Comparison of ENCODE assay signal across 9 mouse cellular contexts in genomic region chr8:106137218-106137905, GRCm38 (mm10). TPM values are rescaled to one million over a fixed set of nuclear protein-coding genes. Genes with fewer than 3 reads are reported as not detected.
A peak's percentile ranks its signal among the peaks of the same experiment; 100 is the strongest.
DNase-seq lines count a peak whose midpoint lies in the region; ATAC-seq and TF ChIP-seq lines count a peak whose summit lies in the region.
"Had no signal": no experiment of that assay in that cellular context is flagged by ENCODE, and none has a peak within 500 bp of the region (broad histone marks: within the 10 kb centered on the region; RNA-seq: fewer than 3 reads in every experiment).

No protein-coding gene starts in this region.

- H3K36me3 ChIP-seq in G1E (replicated peaks): peaks cover 21% of the 10 kb centered on the region
- H3K36me3 ChIP-seq in hindbrain, embryonic 12.5 days: peaks cover 6% of the 10 kb centered on the region
- peaks cover 5% of the 10 kb centered on the region; the same call in 1 of the 2 replicates for H3K36me3 ChIP-seq in lung, embryonic 16.5 days (ENCODE audit: control insufficient read depth, insufficient read depth, low read length)

- H3K4me1 ChIP-seq in G1E (ENCODE audit: insufficient read depth, low read depth, low read length): peaks cover 42% of the 10 kb centered on the region
- peaks cover 29% of the 10 kb centered on the region for H3K4me1 ChIP-seq in hindbrain, embryonic 12.5 days
- H3K4me1 ChIP-seq in lung, embryonic 16.5 days (replicated peaks; ENCODE audit: control insufficient read depth, insufficient read depth, low read length): peaks cover 12% of the 10 kb centered on the region; the same call in 1 of the 2 replicates

- WGBS in hindbrain, embryonic 12.5 days: 4% methylated on average over 22 of the region's 22 CpGs
- 6% methylated on average over 22 of the region's 22 CpGs for WGBS in lung, embryonic 16.5 days

- H3K9me3 ChIP-seq in G1E (replicated peaks): no peaks in the 10 kb centered on the region; the same call in 1 of the 2 replicates
- H3K9me3 ChIP-seq in hindbrain, embryonic 12.5 days (replicated peaks): no peaks in the 10 kb centered on the region
- no peaks in the 10 kb centered on the region for H3K9me3 ChIP-seq in lung, embryonic 16.5 days (ENCODE audit: control insufficient read depth, low read length)

- H3K9ac ChIP-seq in hindbrain, embryonic 12.5 days: peak overlapping the region; percentile 46
- H3K9ac ChIP-seq in lung, embryonic 16.5 days (ENCODE audit: low read length): peak overlapping the region; percentile 68

- H3K4me3 ChIP-seq in G1E (ENCODE audit: low read depth, low read length): peak overlapping the region; percentile 63; the same call in 1 of the 2 replicates
- peak overlapping the region; percentile 41 for H3K4me3 ChIP-seq in hindbrain, embryonic 12.5 days
- peak overlapping the region; percentile 64 for H3K4me3 ChIP-seq in lung, embryonic 16.5 days (ENCODE audit: low read length)

- H3K27ac ChIP-seq in hindbrain, embryonic 12.5 days: no peak overlapping the region
- H3K27ac ChIP-seq in lung, embryonic 16.5 days (ENCODE audit: low read length): peak overlapping the region; percentile 86

- no peak for ATAC-seq in G1E (ENCODE audit: extremely low read depth, insufficient number of reproducible peaks, low FRiP score, poor library complexity, severe bottlenecking)
- no peak for ATAC-seq in hindbrain, embryonic 12.5 days (ENCODE audit: low FRiP score)
- ATAC-seq in lung, embryonic 16.5 days (ENCODE audit: low read depth): no peak
- ATAC-seq in erythroid progenitor cell, adult 5-6 weeks (replicated peaks; ENCODE audit: low FRiP score, poor library complexity, severe bottlenecking): no peak

- H3K27me3 ChIP-seq in G1E (ENCODE audit: insufficient read depth, low read length): peaks cover 69% of the 10 kb centered on the region
- H3K27me3 ChIP-seq in hindbrain, embryonic 12.5 days: peaks cover 78% of the 10 kb centered on the region
- H3K27me3 ChIP-seq in lung, embryonic 16.5 days (ENCODE audit: control insufficient read depth, insufficient read depth, low read depth, low read length): peaks cover 23% of the 10 kb centered on the region
- H3K27me3 ChIP-seq: CH12.LX had no signal

- DNase-seq in heart, adult 11 months: peak; percentile 91
- DNase-seq in heart, postnatal 25 days (ENCODE audit: low spot score): no peak
- no peak for DNase-seq in G1E (ENCODE audit: low spot score)
- DNase-seq in layer of hippocampus, postnatal 14 days (ENCODE audit: low spot score in 2 of 2): no peak
- DNase-seq in urinary bladder, postnatal 10 days (ENCODE audit: low spot score): no peak

- TF ChIP-seq CTCF in G1E (IDR thresholded peaks at IDR 0.05; ENCODE audit: low read depth, low read length): no peak

- intact Hi-C loops in heart, postnatal 25 days (cut with DNase I): no loop called here

- peak overlapping the region; percentile 76 for H3K4me2 ChIP-seq in hindbrain, embryonic 12.5 days (replicated peaks)
- H3K4me2 ChIP-seq in lung, embryonic 16.5 days (ENCODE audit: low read depth, low read length): peak overlapping the region; percentile 68

RNA-seq across cellular contexts. Expression of gene Esrp2, which starts 0.6 kb away (rescaled TPM):
- under 1 TPM; 0.53 to 0.60 TPM for total RNA-seq in heart, postnatal 25 days (2021)
- total RNA-seq in G1E (2014; fragmentation: Nextera tagmentation) (not detected in 2 replicates), G1E (2017) (0.06 TPM in 1 of 2 replicates, not detected in the other)
- polyA plus RNA-seq in G1E (2012): not detected in 2 replicates
- polyA plus RNA-seq in hindbrain, embryonic 12.5 days (2016; fragmentation: Nextera tagmentation; extraction: Ambion mirVana): 2.6 and 2.9 TPM in 2 replicates
- polyA plus RNA-seq in lung, embryonic 16.5 days (2015; fragmentation: Nextera tagmentation; extraction: Ambion mirVana): 62.7 and 62.8 TPM in 2 replicates
- not detected in 2 replicates for total RNA-seq in erythroid progenitor cell, adult 5-6 weeks (2015; ENCODE audit: low replicate concordance)
- total RNA-seq in erythroid progenitor cell, adult 5-6 weeks (2017; ENCODE audit: low replicate concordance): 0.08 TPM in 1 of 2 replicates, not detected in the other
- not detected for total RNA-seq in layer of hippocampus, postnatal 14 days (2021)

RNA-seq across cellular contexts. Expression of gene Pla2g15, which starts 12.8 kb away (rescaled TPM):
- total RNA-seq in heart, postnatal 25 days (2021): 1 to 10 TPM; 7.8 to 8.7 TPM
- total RNA-seq in G1E (2014; fragmentation: Nextera tagmentation) (0.83 TPM in 1 of 2 replicates, not detected in the other), G1E (2017) (0.55 and 1.5 TPM in 2 replicates)
- 0.29 and 0.39 TPM in 2 replicates for polyA plus RNA-seq in G1E (2012)
- 18.2 and 20.1 TPM in 2 replicates for polyA plus RNA-seq in hindbrain, embryonic 12.5 days (2016; fragmentation: Nextera tagmentation; extraction: Ambion mirVana)
- polyA plus RNA-seq in lung, embryonic 16.5 days (2015; fragmentation: Nextera tagmentation; extraction: Ambion mirVana): 12.8 and 12.9 TPM in 2 replicates
- total RNA-seq in erythroid progenitor cell, adult 5-6 weeks (2015; ENCODE audit: low replicate concordance): 1.7 and 9.4 TPM in 2 replicates
- total RNA-seq in erythroid progenitor cell, adult 5-6 weeks (2017; ENCODE audit: low replicate concordance): 4.4 and 8.6 TPM in 2 replicates
- 10 to 100 TPM; 18.5 to 19.4 TPM for total RNA-seq in layer of hippocampus, postnatal 14 days (2021)

RNA-seq across cellular contexts. Expression of gene Slc7a6, which starts 31.3 kb away (rescaled TPM):
- 10 to 100 TPM; 12.0 to 12.2 TPM for total RNA-seq in heart, postnatal 25 days (2021)
- total RNA-seq in G1E (2014; fragmentation: Nextera tagmentation) (6.6 and 7.1 TPM in 2 replicates), G1E (2017) (4.1 TPM in 2 replicates)
- 1.0 and 1.3 TPM in 2 replicates for polyA plus RNA-seq in G1E (2012)
- polyA plus RNA-seq in hindbrain, embryonic 12.5 days (2016; fragmentation: Nextera tagmentation; extraction: Ambion mirVana): 55.8 and 60.8 TPM in 2 replicates
- 41.3 and 41.7 TPM in 2 replicates for polyA plus RNA-seq in lung, embryonic 16.5 days (2015; fragmentation: Nextera tagmentation; extraction: Ambion mirVana)
- 1.4 and 3.4 TPM in 2 replicates for total RNA-seq in erythroid progenitor cell, adult 5-6 weeks (2015; ENCODE audit: low replicate concordance)
- total RNA-seq in erythroid progenitor cell, adult 5-6 weeks (2017; ENCODE audit: low replicate concordance): 2.0 and 2.2 TPM in 2 replicates
- 10 to 100 TPM; 25.7 to 26.3 TPM for total RNA-seq in layer of hippocampus, postnatal 14 days (2021)
